Mouse (Mus musculus): ENCODE data around the gene St3gal5.
"Not testable (repeated sequence)": the region's sequence is repeated elsewhere in the genome, so short reads cannot be mapped to it uniquely, and the experiment has no call there.

Gene St3gal5

GRCm38 (mm10) chr6:72134850-72135515, 37.6 kb downstream of the St3gal5 start:
- DNase-seq (ENCODE audit: low spot score): no peak

- no peak for DNase-seq (ENCODE audit: low spot score)
Measured at GRCm38 (mm10) chr6:72136016-72136415, 38.6 kb downstream of the St3gal5 start.

- no peak for DNase-seq (ENCODE audit: low spot score)
Measured at GRCm38 (mm10) chr6:72136543-72136942, 39.2 kb downstream of the St3gal5 start.

GRCm38 (mm10) chr6:72139508-72140193, 42.3 kb downstream of the St3gal5 start:
- DNase-seq (ENCODE audit: low spot score): no peak

- DNase-seq (ENCODE audit: low spot score): no peak
Measured at GRCm38 (mm10) chr6:72140371-72140770, 43.0 kb downstream of the St3gal5 start.

GRCm38 (mm10) chr6:72141191-72141590, 43.8 kb downstream of the St3gal5 start:
- DNase-seq (ENCODE audit: low spot score): no peak

GRCm38 (mm10) chr6:72142561-72142960, 45.2 kb downstream of the St3gal5 start:
- DNase-seq (ENCODE audit: low spot score): no peak

GRCm38 (mm10) chr6:72144353-72144752, 47.0 kb downstream of the St3gal5 start:
- no peak for DNase-seq (ENCODE audit: low spot score)

- peak; percentile 35 for DNase-seq (ENCODE audit: low spot score)
Measured at GRCm38 (mm10) chr6:72146803-72147202, 49.4 kb downstream of the St3gal5 start.

- no peak for DNase-seq (ENCODE audit: low spot score)
Measured at GRCm38 (mm10) chr6:72148721-72149120, 51.3 kb downstream of the St3gal5 start.

GRCm38 (mm10) chr6:72149797-72150196, 52.4 kb downstream of the St3gal5 start:
- DNase-seq (ENCODE audit: low spot score): no peak

- no peak for DNase-seq (ENCODE audit: low spot score)
Measured at GRCm38 (mm10) chr6:72152707-72153106, 55.3 kb downstream of the St3gal5 start.

GRCm38 (mm10) chr6:72153455-72153854, 56.1 kb downstream of the St3gal5 start:
- no peak for DNase-seq (ENCODE audit: low spot score)

GRCm38 (mm10) chr6:72154008-72154407, 56.6 kb downstream of the St3gal5 start:
- not testable (repeated sequence) for DNase-seq (ENCODE audit: low spot score)

- DNase-seq (ENCODE audit: low spot score): no peak
Measured at GRCm38 (mm10) chr6:72154938-72155531, 57.6 kb downstream of the St3gal5 start.

- no peak for DNase-seq (ENCODE audit: low spot score)
Measured at GRCm38 (mm10) chr6:72155649-72156048, 58.3 kb downstream of the St3gal5 start.

GRCm38 (mm10) chr6:72158966-72159764, 61.8 kb downstream of the St3gal5 start:
- no peak for DNase-seq (ENCODE audit: low spot score)

GRCm38 (mm10) chr6:72159861-72160395, 62.5 kb downstream of the St3gal5 start:
- DNase-seq (ENCODE audit: low spot score): no peak

- no peak for DNase-seq (ENCODE audit: low spot score)
Measured at GRCm38 (mm10) chr6:72160991-72161390, 63.6 kb downstream of the St3gal5 start.

- DNase-seq (ENCODE audit: low spot score): no peak
Measured at GRCm38 (mm10) chr6:72161751-72162150, 64.4 kb downstream of the St3gal5 start.

- DNase-seq (ENCODE audit: low spot score): peak; percentile 84
Measured at GRCm38 (mm10) chr6:72162155-72162890, 64.9 kb downstream of the St3gal5 start.

All from embryo, embryonic 10 days (tissue).